Mouse (Mus musculus): ENCODE results near the gene Prkcz. TPM values are rescaled to one million over a fixed set of nuclear protein-coding genes. Genes with fewer than 3 reads are reported as not detected.

Prkcz gene
- polyA plus RNA-seq, 1 experiment from 2014 or later: 12.4 TPM

GRCm38 (mm10) chr4:155245770-155246492 is 115.2 kb downstream of the Prkcz start:
- 67% methylated on average over 6 of the region's 6 CpGs for WGBS
- H3K4me3 ChIP-seq: no peak overlapping the region
- no peaks in the 10 kb centered on the region for H3K27me3 ChIP-seq (replicated peaks; ENCODE audit: low read depth, poor library complexity, severe bottlenecking)
- no peaks in the 10 kb centered on the region for H3K36me3 ChIP-seq (replicated peaks)
- 0 out of 2 replicates have a peak, but pooled peaks cover 2% of the 10 kb centered on the region for H3K9me3 ChIP-seq
- no peak for DNase-seq (ENCODE audit: low spot score)
- peaks cover 30% of the 10 kb centered on the region for H3K4me1 ChIP-seq
- peak overlapping the region; percentile 59 for H3K27ac ChIP-seq (replicated peaks)

DNA sequence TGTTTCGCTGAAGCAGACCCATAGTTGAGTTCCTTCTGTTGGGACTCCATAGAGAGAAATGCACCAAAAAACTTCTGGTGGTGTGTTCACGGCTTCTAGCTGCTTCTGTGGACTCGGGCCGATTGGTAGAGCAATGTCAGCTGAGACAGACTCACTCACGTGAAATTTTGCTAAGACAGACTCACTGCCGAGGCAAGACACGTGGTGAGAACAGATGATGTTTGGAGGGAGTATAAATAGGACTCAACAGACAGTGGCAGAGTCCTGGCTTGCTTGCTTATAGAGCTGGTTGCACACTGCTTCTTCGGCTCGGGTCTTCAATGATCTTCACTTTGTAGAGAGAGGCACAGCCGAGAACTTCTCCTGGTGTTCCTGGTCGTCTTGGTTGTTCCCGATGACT is 117.9 kb downstream of the Prkcz start:
- no peak for DNase-seq (ENCODE audit: low spot score)
- Histone ChIP-seq H3K4me1 (peaks cover 14% of the 10 kb centered on the region), H3K36me3 (replicated peaks) (no peaks in the 10 kb centered on the region), H3K4me3 (no peak overlapping the region), H3K27ac (replicated peaks) (no peak overlapping the region), H3K9me3 (0 out of 2 replicates have a peak, but pooled peaks cover 2% of the 10 kb centered on the region), H3K27me3 (replicated peaks; ENCODE audit: low read depth, poor library complexity, severe bottlenecking) (no peaks in the 10 kb centered on the region)
- 88% methylated on average over 12 of the region's 12 CpGs for WGBS

- Histone ChIP-seq H3K27ac (replicated peaks) (no peak overlapping the region), H3K4me3 (no peak overlapping the region), H3K4me1 (peaks cover 16% of the 10 kb centered on the region), H3K27me3 (replicated peaks; ENCODE audit: low read depth, poor library complexity, severe bottlenecking) (no peaks in the 10 kb centered on the region), H3K9me3 (no peaks in the 10 kb centered on the region), H3K36me3 (replicated peaks) (no peaks in the 10 kb centered on the region)
- DNase-seq (ENCODE audit: low spot score): no peak
- WGBS: 89% methylated on average over 5 of the region's 5 CpGs
These were observed 118.9 kb downstream of the Prkcz start for GRCm38 (mm10) chr4:155242292-155242691.

GRCm38 (mm10) chr4:155241789-155242188 is 119.4 kb downstream of the Prkcz start:
- H3K4me1 ChIP-seq: peaks cover 21% of the 10 kb centered on the region
- no peak overlapping the region for H3K4me3 ChIP-seq
- no peaks in the 10 kb centered on the region for H3K36me3 ChIP-seq (replicated peaks)
- no peaks in the 10 kb centered on the region for H3K9me3 ChIP-seq
- 85% methylated on average over 9 of the region's 9 CpGs for WGBS
- no peak for DNase-seq (ENCODE audit: low spot score)
- no peaks in the 10 kb centered on the region for H3K27me3 ChIP-seq (replicated peaks; ENCODE audit: low read depth, poor library complexity, severe bottlenecking)
- H3K27ac ChIP-seq (replicated peaks): no peak overlapping the region

GRCm38 (mm10) chr4:155239494-155239893 is 121.7 kb downstream of the Prkcz start:
- H3K4me1 ChIP-seq: peaks cover 30% of the 10 kb centered on the region
- no peak overlapping the region for H3K27ac ChIP-seq (replicated peaks)
- no peaks in the 10 kb centered on the region for H3K9me3 ChIP-seq
- no peak for DNase-seq (ENCODE audit: low spot score)
- WGBS: 63% methylated on average over 6 of the region's 6 CpGs
- no peaks in the 10 kb centered on the region for H3K27me3 ChIP-seq (replicated peaks; ENCODE audit: low read depth, poor library complexity, severe bottlenecking)
- no peaks in the 10 kb centered on the region for H3K36me3 ChIP-seq (replicated peaks)
- no peak overlapping the region for H3K4me3 ChIP-seq

DNA sequence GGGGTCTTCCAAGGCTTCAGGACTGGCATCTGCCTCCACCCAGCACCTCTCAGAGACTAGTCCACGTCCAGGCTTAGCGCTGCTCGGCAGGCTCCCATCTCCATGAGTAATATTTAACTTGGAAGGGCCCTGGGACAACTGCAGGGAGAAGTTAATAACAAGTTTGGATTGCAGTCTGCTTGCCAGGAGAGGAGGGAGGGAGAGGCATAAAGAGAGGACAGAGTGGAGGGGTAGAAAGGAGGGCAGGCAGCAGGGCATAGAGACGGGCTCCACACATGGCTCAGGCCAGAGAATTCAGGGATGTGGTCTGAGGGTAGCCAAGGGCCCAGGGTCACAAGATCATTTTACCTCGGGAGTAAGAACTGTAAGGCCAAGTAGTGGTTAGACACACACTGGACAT is 122.9 kb downstream of the Prkcz start:
- 84% methylated on average over 5 of the region's 5 CpGs for WGBS
- H3K27ac ChIP-seq (replicated peaks): 0 out of 2 replicates have a peak overlapping the region, but pooled peaks have one; percentile 1
- no peaks in the 10 kb centered on the region for H3K36me3 ChIP-seq (replicated peaks)
- no peak overlapping the region for H3K4me3 ChIP-seq
- H3K4me1 ChIP-seq: peaks cover 42% of the 10 kb centered on the region
- H3K27me3 ChIP-seq (replicated peaks; ENCODE audit: low read depth, poor library complexity, severe bottlenecking): no peaks in the 10 kb centered on the region
- DNase-seq (ENCODE audit: low spot score): no peak
- no peaks in the 10 kb centered on the region for H3K9me3 ChIP-seq

GRCm38 (mm10) chr4:155236737-155237385 is 124.3 kb downstream of the Prkcz start:
- no peaks in the 10 kb centered on the region for H3K27me3 ChIP-seq (replicated peaks; ENCODE audit: low read depth, poor library complexity, severe bottlenecking)
- peaks cover 47% of the 10 kb centered on the region for H3K4me1 ChIP-seq
- WGBS: 77% methylated on average over 12 of the region's 12 CpGs

GRCm38 (mm10) chr4:155235311-155236119 is 125.6 kb downstream of the Prkcz start:
- no peaks in the 10 kb centered on the region for H3K9me3 ChIP-seq
- WGBS: 20% methylated on average over 18 of the region's 18 CpGs
- H3K27me3 ChIP-seq (replicated peaks; ENCODE audit: low read depth, poor library complexity, severe bottlenecking): no peaks in the 10 kb centered on the region
- peak; percentile 87 for DNase-seq (ENCODE audit: low spot score)
- peak overlapping the region; percentile 32 for H3K4me3 ChIP-seq
- H3K4me1 ChIP-seq: peaks cover 54% of the 10 kb centered on the region
- peak overlapping the region; percentile 91 for H3K27ac ChIP-seq (replicated peaks)
- H3K36me3 ChIP-seq (replicated peaks): no peaks in the 10 kb centered on the region

More at GRCm38 (mm10) chr4:155236737-155237385, 124.3 kb downstream of the Prkcz start:
- Histone ChIP-seq H3K9me3 (no peaks in the 10 kb centered on the region), H3K36me3 (replicated peaks) (no peaks in the 10 kb centered on the region), H3K27ac (replicated peaks) (peak overlapping the region; percentile 91), H3K4me3 (no peak overlapping the region)
- DNase-seq (ENCODE audit: low spot score): no peak

- DNase-seq (ENCODE audit: low spot score): no peak
- Histone ChIP-seq H3K9me3 (no peaks in the 10 kb centered on the region), H3K4me3 (peak overlapping the region; percentile 32; the same call in 1 of the 2 replicates), H3K4me1 (peaks cover 54% of the 10 kb centered on the region), H3K36me3 (replicated peaks) (no peaks in the 10 kb centered on the region), H3K27ac (replicated peaks) (peak overlapping the region; percentile 91), H3K27me3 (replicated peaks; ENCODE audit: low read depth, poor library complexity, severe bottlenecking) (no peaks in the 10 kb centered on the region)
- WGBS: 64% methylated on average over 8 of the region's 8 CpGs
These were observed 126.5 kb downstream of the Prkcz start for GRCm38 (mm10) chr4:155234371-155235310.

GRCm38 (mm10) chr4:155233878-155234277 is 127.3 kb downstream of the Prkcz start:
- WGBS: 39% methylated on average over 10 of the region's 10 CpGs
- Histone ChIP-seq H3K27ac (replicated peaks) (peak overlapping the region; percentile 91), H3K4me3 (no peak overlapping the region), H3K36me3 (replicated peaks) (no peaks in the 10 kb centered on the region), H3K27me3 (replicated peaks; ENCODE audit: low read depth, poor library complexity, severe bottlenecking) (no peaks in the 10 kb centered on the region), H3K4me1 (peaks cover 54% of the 10 kb centered on the region), H3K9me3 (no peaks in the 10 kb centered on the region)
- peak; percentile 65 for DNase-seq (ENCODE audit: low spot score)

GRCm38 (mm10) chr4:155228461-155228860 is 132.7 kb downstream of the Prkcz start:
- Histone ChIP-seq H3K36me3 (replicated peaks) (no peaks in the 10 kb centered on the region), H3K4me1 (peaks cover 20% of the 10 kb centered on the region), H3K9me3 (no peaks in the 10 kb centered on the region), H3K27ac (replicated peaks) (no peak overlapping the region), H3K4me3 (no peak overlapping the region), H3K27me3 (replicated peaks; ENCODE audit: low read depth, poor library complexity, severe bottlenecking) (peaks cover 11% of the 10 kb centered on the region)
- DNase-seq (ENCODE audit: low spot score): no peak
- 78% methylated on average over 5 of the region's 5 CpGs for WGBS
